Mouse (Mus musculus) liver, adult 2 months (tissue): Measurements from ENCODE around the gene Cdca8. TPM values are rescaled to one million over a fixed set of nuclear protein-coding genes. Genes with fewer than 3 reads are reported as not detected.

Experiments
- DNase-seq: peaks from one replicate; pipeline ENCODE4 v3.0.0-alpha.2; 2011; ENCODE audit warnings: low read depth, low spot score; ENCODE audit errors: extremely low read depth
- H3K27ac ChIP-seq: fragments of 200-500 bp; replicated peaks from 2 replicates; pipeline ENCODE4 v1.5.1; 2012; ENCODE audit warnings: low read depth, mild to moderate bottlenecking, control low read depth, inconsistent platforms, low read length; ENCODE audit not compliant: insufficient read depth
- H3K27me3 ChIP-seq: fragments of 200-500 bp; 2 replicates; pipeline ENCODE4 v1.6.1; 2012; ENCODE audit warnings: mild to moderate bottlenecking, moderate library complexity, low read length, inconsistent platforms; ENCODE audit not compliant: control insufficient read depth, insufficient read depth
- H3K36me3 ChIP-seq: fragments of 200-500 bp; 2 replicates; pipeline ENCODE4 v1.6.1; 2012; ENCODE audit warnings: low read length, inconsistent platforms; ENCODE audit not compliant: control insufficient read depth, insufficient read depth
- H3K4me1 ChIP-seq: fragments of 200-500 bp; 2 replicates; pipeline ENCODE4 v1.6.1; 2011; ENCODE audit warnings: low read length; ENCODE audit not compliant: control insufficient read depth, insufficient read depth
- H3K4me3 ChIP-seq: fragments of 200-500 bp; 2 replicates; pipeline ENCODE4 v1.5.1; 2011; ENCODE audit warnings: low read depth, mild to moderate bottlenecking, control low read depth, low read length, moderate library complexity; ENCODE audit not compliant: insufficient read depth
- H3K79me2 ChIP-seq: fragments of 200-500 bp; 2 replicates; pipeline ENCODE4 v1.6.1; 2012; ENCODE audit warnings: inconsistent platforms, mild to moderate bottlenecking, low read length, moderate library complexity; ENCODE audit not compliant: control insufficient read depth, insufficient read depth
- H3K9ac ChIP-seq: fragments of 200-500 bp; 2 replicates; pipeline ENCODE4 v1.6.1; 2012; ENCODE audit warnings: low read depth, mild to moderate bottlenecking, control low read depth, inconsistent platforms, low read length
- CTCF ChIP-seq: fragments of 200-500 bp; IDR thresholded peaks from 2 replicates; pipeline ENCODE4 v1.5.1; 2011; ENCODE audit warnings: low read depth, low read length, control low read depth
- POLR2A ChIP-seq: fragments of 200-500 bp; IDR thresholded peaks from 2 replicates; pipeline ENCODE4 v1.6.1; 2011; ENCODE audit warnings: low read length, control low read depth; ENCODE audit not compliant: insufficient read depth; ENCODE audit errors: extremely low read depth
- WGBS: fragments of 180-500 bp; shearing (Covaris S2); methylation state at CpG from one replicate; pipeline ENCODE4 v1.1.7; 2018; 5-methylcytosine and 5-hydroxymethylcytosine counted together
- polyA plus RNA-seq: library from polyadenylated mRNA; depleted of rRNA; stranded (reverse); fragments of >200 nt; gene quantifications from 2 replicates; pipeline ENCODE4 v1.2.3, GENCODE M21; 2012
- total RNA-seq: library from RNA; depleted of rRNA; stranded (reverse); fragments of >200 nt; gene quantifications from 2 replicates; pipeline ENCODE4 v1.2.3, GENCODE M21; 2014

Gene Cdca8
- total and polyA plus RNA-seq, 2 experiments = 0.37 to 0.67 TPM

GRCm38 (mm10) chr4:124905971-124906822, 32.9 kb downstream of the Cdca8 start:
- Histone ChIP-seq H3K36me3 (no peaks in the 10 kb centered on the region), H3K4me1 (no peaks in the 10 kb centered on the region), H3K27ac (no peak overlapping the region), H3K79me2 (no peaks in the 10 kb centered on the region), H3K9ac (no peak overlapping the region), H3K4me3 (no peak overlapping the region), H3K27me3 (0 out of 2 replicates have a peak, but pooled peaks cover 4% of the 10 kb centered on the region)
- 21% methylated on average over 21 of the region's 21 CpGs for WGBS
- no peak for DNase-seq
- TF ChIP-seq CTCF = no peak

GRCm38 (mm10) chr4:124905417-124905816, 33.7 kb downstream of the Cdca8 start:
- no peak for TF ChIP-seq POLR2A
- TF ChIP-seq CTCF = no peak
- WGBS = 67% methylated on average over 4 of the region's 4 CpGs
- Histone ChIP-seq H3K4me1 (no peaks in the 10 kb centered on the region), H3K4me3 (no peak overlapping the region), H3K36me3 (no peaks in the 10 kb centered on the region), H3K79me2 (no peaks in the 10 kb centered on the region), H3K27me3 (0 out of 2 replicates have a peak, but pooled peaks cover 4% of the 10 kb centered on the region), H3K9ac (no peak overlapping the region), H3K27ac (no peak overlapping the region)
- no peak for DNase-seq

- DNase-seq = no peak
- Histone ChIP-seq H3K4me1 (no peaks in the 10 kb centered on the region), H3K27me3 (peaks cover 1% of the 10 kb centered on the region; the same call in 1 of the 2 replicates), H3K36me3 (no peaks in the 10 kb centered on the region), H3K9ac (no peak overlapping the region), H3K27ac (no peak overlapping the region), H3K4me3 (no peak overlapping the region), H3K79me2 (no peaks in the 10 kb centered on the region)
- TF ChIP-seq CTCF (no peak), POLR2A (no peak)
- 46% methylated on average over 5 of the region's 5 CpGs for WGBS
These were observed 39.2 kb downstream of the Cdca8 start for GRCm38 (mm10) chr4:124899906-124900305.

- 75% methylated on average over 10 of the region's 10 CpGs for WGBS
- no peak for TF ChIP-seq POLR2A
- TF ChIP-seq CTCF = no peak
- DNase-seq = no peak
These were observed 40.7 kb downstream of the Cdca8 start for GRCm38 (mm10) chr4:124898428-124898827.

GRCm38 (mm10) chr4:124894508-124895428, 44.3 kb downstream of the Cdca8 start:
- H3K4me1 ChIP-seq = no peaks in the 10 kb centered on the region
- no peak overlapping the region for H3K9ac ChIP-seq
- no peak for DNase-seq
- no peak overlapping the region for H3K27ac ChIP-seq
- peaks cover 10% of the 10 kb centered on the region for H3K27me3 ChIP-seq
- 3% methylated on average over 83 of the region's 83 CpGs for WGBS
- no peaks in the 10 kb centered on the region for H3K36me3 ChIP-seq
- no peaks in the 10 kb centered on the region for H3K79me2 ChIP-seq
- TF ChIP-seq POLR2A (no peak), CTCF (no peak)
- no peak overlapping the region for H3K4me3 ChIP-seq

More at GRCm38 (mm10) chr4:124898428-124898827, 40.7 kb downstream of the Cdca8 start:
- Histone ChIP-seq H3K9ac (no peak overlapping the region), H3K4me1 (no peaks in the 10 kb centered on the region), H3K27ac (no peak overlapping the region), H3K4me3 (no peak overlapping the region), H3K27me3 (peaks cover 10% of the 10 kb centered on the region), H3K36me3 (no peaks in the 10 kb centered on the region), H3K79me2 (no peaks in the 10 kb centered on the region)
